Mouse (Mus musculus) heart, adult 18-20 months (tissue): Measurements from ENCODE around the gene Ift80. TPM values are rescaled to one million over a fixed set of nuclear protein-coding genes. Genes with fewer than 3 reads are reported as not detected.
"Not testable (repeated sequence)": the region's sequence is repeated elsewhere in the genome, so short reads cannot be mapped to it uniquely, and the experiment has no call there.

Source experiments
- DNase-seq, 2 experiments: peaks; one replicate each; pipeline ENCODE4 v3.0.0; 2021 to 2022; ENCODE audit warnings: mixed read lengths in 1 of 2
- total RNA-seq, 2 experiments: library from RNA; stranded (reverse); gene quantifications; 2 replicates each; pipeline ENCODE4 v1.2.3; 2021

Ift80 gene
- total RNA-seq, 2 experiments from 2014 or later, result 4.0 to 5.3 TPM

GRCm38 (mm10) chr3:68986550-68986949 is 17.8 kb downstream of the Ift80 start:
- no peak for DNase-seq

- peak; percentile 10 to 21 for DNase-seq
Observed at GRCm38 (mm10) chr3:68980898-68981297, 23.5 kb downstream of the Ift80 start.

- no peak for DNase-seq
Observed at GRCm38 (mm10) chr3:68979187-68979586, 25.2 kb downstream of the Ift80 start.

GRCm38 (mm10) chr3:68977696-68978095 is 26.7 kb downstream of the Ift80 start:
- no peak for DNase-seq

- DNase-seq, result peak; percentile 6 to 19
Observed at GRCm38 (mm10) chr3:68975533-68976490, 28.6 kb downstream of the Ift80 start.

GRCm38 (mm10) chr3:68974639-68975532 is 29.5 kb downstream of the Ift80 start:
- DNase-seq, result no peak

GRCm38 (mm10) chr3:68973574-68973973 is 30.8 kb downstream of the Ift80 start:
- DNase-seq, result no peak

- DNase-seq, result no peak
Observed at GRCm38 (mm10) chr3:68969091-68969590, 35.2 kb downstream of the Ift80 start.

- no peak for DNase-seq
Observed at GRCm38 (mm10) chr3:68967404-68967803, 37.0 kb downstream of the Ift80 start.

GRCm38 (mm10) chr3:68966527-68967285 is 37.7 kb downstream of the Ift80 start:
- DNase-seq, result no peak

GRCm38 (mm10) chr3:68964682-68965081 is 39.7 kb downstream of the Ift80 start:
- no peak for DNase-seq

- DNase-seq, result no peak
Observed at GRCm38 (mm10) chr3:68957413-68957812, 47.0 kb downstream of the Ift80 start.

- no peak for DNase-seq
Observed at GRCm38 (mm10) chr3:68956454-68956853, 47.9 kb downstream of the Ift80 start.

- DNase-seq, result peak; percentile 9 to 24
Observed at GRCm38 (mm10) chr3:68954487-68954886, 49.9 kb downstream of the Ift80 start.

- DNase-seq, result no peak
Observed at GRCm38 (mm10) chr3:68952707-68953106, 51.7 kb downstream of the Ift80 start.

GRCm38 (mm10) chr3:68951971-68952370 is 52.4 kb downstream of the Ift80 start:
- DNase-seq, result not testable (repeated sequence)

GRCm38 (mm10) chr3:68949381-68949780 is 55.0 kb downstream of the Ift80 start:
- no peak for DNase-seq

GRCm38 (mm10) chr3:68948918-68949317 is 55.5 kb downstream of the Ift80 start:
- no peak for DNase-seq

- no peak for DNase-seq
Observed at GRCm38 (mm10) chr3:68941867-68942266, 62.5 kb downstream of the Ift80 start.

GRCm38 (mm10) chr3:68940311-68940710 is 64.1 kb downstream of the Ift80 start:
- DNase-seq, result no peak

GRCm38 (mm10) chr3:68939312-68939711 is 65.1 kb downstream of the Ift80 start:
- no peak for DNase-seq

GRCm38 (mm10) chr3:68936709-68937108 is 67.7 kb downstream of the Ift80 start:
- no peak for DNase-seq
